Mouse (Mus musculus): ENCODE measurements around the gene Padi6. TPM values are rescaled to one million over a fixed set of nuclear protein-coding genes. Genes with fewer than 3 reads are reported as not detected.
A peak's percentile ranks its signal among the peaks of the same experiment; 100 is the strongest.

The Padi6 gene
- total RNA-seq, 2 experiments from 2014 or later: 0.66 TPM; not detected in 1

GRCm38 (mm10) chr4:140688044-140688825, 54.2 kb downstream of the Padi6 start:
- no peak for DNase-seq (ENCODE audit: low spot score in 2 of 2)

- no peak for DNase-seq (ENCODE audit: low spot score in 2 of 2)
Measured at GRCm38 (mm10) chr4:140684881-140685303, 57.6 kb downstream of the Padi6 start.

GRCm38 (mm10) chr4:140684141-140684871, 58.1 kb downstream of the Padi6 start:
- DNase-seq (ENCODE audit: low spot score in 2 of 2): no peak

GRCm38 (mm10) chr4:140683608-140684007, 58.8 kb downstream of the Padi6 start:
- no peak for DNase-seq (ENCODE audit: low spot score in 2 of 2)

GRCm38 (mm10) chr4:140680731-140681397, 61.6 kb downstream of the Padi6 start:
- no peak for DNase-seq (ENCODE audit: low spot score in 2 of 2)

GRCm38 (mm10) chr4:140679723-140680380, 62.6 kb downstream of the Padi6 start:
- peak; percentile 83 to 85 for DNase-seq (ENCODE audit: low spot score in 2 of 2)

GRCm38 (mm10) chr4:140679038-140679437, 63.4 kb downstream of the Padi6 start:
- DNase-seq (ENCODE audit: low spot score in 2 of 2): no peak

Small RNAs within 50 kb of the gene (microRNA-seq; reads per million reads assigned to microRNA genes)
- 0 reads per million in 2 experiments for gene Gm23045
- 0 reads per million in 2 experiments for gene Gm25951

Other genes with a start within 250 kb of the Padi6 start
- 10 to 100 TPM; 56.0 to 60.5 TPM for gene Arhgef10l, start 76.6 kb downstream of the Padi6 start, total RNA-seq (2021)
- 10 to 100 TPM; 89.8 to 94.3 TPM for gene Rcc2, start 42.1 kb downstream of the Padi6 start, total RNA-seq (2021)
- not detected for gene Padi4, start 31.6 kb upstream of the Padi6 start, total RNA-seq (2021)
- gene Padi3, start 68.0 kb upstream of the Padi6 start, total RNA-seq (2021): not detected
- not detected for gene Padi1, start 103.1 kb upstream of the Padi6 start, total RNA-seq (2021)
- 10 to 100 TPM; 13.5 to 14.6 TPM for gene Padi2, start 163.7 kb upstream of the Padi6 start, total RNA-seq (2021)
- gene Sdhb, start 218.6 kb upstream of the Padi6 start, total RNA-seq (2021): 100 to 1,000 TPM; 192 to 194 TPM
- 100 to 1,000 TPM; 140 to 149 TPM for gene Atp13a2, start 244.2 kb upstream of the Padi6 start, total RNA-seq (2021)

All from left cerebral cortex, adult 18-20 months (tissue).